Mouse (Mus musculus): ENCODE results near the gene Rpa2.

DNA sequence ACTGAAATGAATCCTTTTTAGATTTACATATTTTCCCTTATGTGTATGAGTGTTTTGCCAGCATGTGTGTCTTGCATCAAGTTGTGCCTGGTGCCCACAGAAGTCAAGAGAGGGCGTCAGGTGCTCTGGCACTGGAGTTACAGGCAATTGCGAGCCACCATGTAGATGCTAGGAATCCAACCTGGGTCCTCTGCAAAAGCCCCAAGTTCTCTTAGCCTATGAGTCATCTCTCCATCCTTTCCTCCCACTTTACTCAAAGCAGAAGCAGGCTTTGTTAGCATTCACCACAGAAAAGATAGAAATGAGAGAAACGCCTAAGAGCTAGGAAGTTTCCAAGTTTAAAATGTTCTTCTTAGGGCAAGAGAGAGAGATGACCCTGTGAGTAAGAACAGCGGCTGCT lies 31.7 kb downstream of the Rpa2 start:
- no peak for TF ChIP-seq GATA1 (IDR thresholded peaks at IDR 0.05; ENCODE audit: low read length)
- TF ChIP-seq TAL1 (IDR thresholded peaks at IDR 0.05; ENCODE audit: low read length) = no peak
